Mouse (Mus musculus) c-Kit-positive CD71-negative TER-119-negative erythroid progenitor cells, embryonic 14.5 days (primary cell): Measurements from ENCODE around the gene Eif3d.
"Not testable (repeated sequence)": the region's sequence is repeated elsewhere in the genome, so short reads cannot be mapped to it uniquely, and the experiment has no call there.

Experiments used
- DNase-seq: peaks from one replicate; pipeline ENCODE4 v3.0.0-alpha.2; 2013; ENCODE audit warnings: low read depth

The Eif3d gene

DNA sequence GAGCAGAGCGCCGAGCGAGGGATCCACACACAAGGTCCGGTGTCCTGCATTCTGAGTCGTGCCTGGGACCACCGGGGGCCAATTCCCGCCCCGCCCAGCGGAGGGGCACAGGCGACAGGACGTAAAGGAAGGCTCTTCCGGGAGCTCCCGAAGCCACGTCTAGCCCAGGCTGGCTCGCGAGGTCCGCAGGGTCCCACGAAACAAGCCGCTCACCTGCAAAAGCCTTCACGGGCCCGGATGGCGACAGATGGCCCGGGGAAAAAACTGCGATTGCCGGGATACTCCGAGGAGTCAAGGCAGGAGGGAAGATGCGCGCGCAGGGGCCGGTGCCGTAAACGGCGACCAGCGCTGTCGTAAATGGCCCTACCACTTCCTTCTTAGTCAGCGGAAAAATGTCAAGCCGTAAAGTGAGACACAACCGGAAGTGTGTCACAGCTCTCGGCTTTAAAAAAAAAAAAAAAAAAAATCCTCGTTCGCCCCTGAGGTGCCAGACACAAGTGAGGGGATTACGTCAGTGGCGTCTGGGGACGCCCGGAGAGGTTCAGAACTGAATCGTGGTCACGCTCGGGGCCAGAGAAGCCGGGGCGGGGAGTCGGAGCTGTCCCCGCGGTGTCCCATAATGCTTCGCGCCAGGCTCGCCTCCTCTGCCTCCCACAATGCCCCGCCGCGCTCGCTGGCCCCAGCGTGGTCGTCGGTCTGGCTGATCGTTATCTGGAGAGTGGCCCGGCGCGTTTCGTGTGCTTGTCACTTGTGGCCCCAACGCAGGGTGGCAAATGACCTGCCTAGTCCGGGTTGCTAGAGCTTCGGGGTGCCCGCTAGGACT lies at the start of gene Eif3d:
Eif3d (minus strand) TSS at position 344 of the 823 bp plus-strand sequence.
- DNase-seq = peak; percentile 84

DNA sequence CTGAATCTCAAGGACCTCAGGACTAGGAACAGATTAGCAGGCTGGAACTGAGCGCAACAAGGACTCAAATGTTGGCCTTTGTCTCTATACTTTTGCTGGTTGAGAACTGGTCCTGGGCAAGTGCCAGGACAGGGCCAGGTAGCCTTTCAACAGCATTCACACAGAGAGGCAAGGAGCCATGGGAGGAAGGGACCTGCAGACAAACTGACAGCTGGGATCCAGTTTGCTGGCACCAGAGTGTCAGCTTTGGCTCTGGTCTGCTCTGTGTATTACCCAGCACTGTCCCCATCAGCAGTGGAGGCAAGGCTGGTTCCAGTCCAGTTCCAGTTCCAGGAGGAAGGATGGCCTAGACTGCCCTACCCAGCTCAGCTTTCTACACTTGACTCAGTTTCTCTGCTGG lies 43.4 kb upstream of the Eif3d start:
- DNase-seq = no peak

DNA sequence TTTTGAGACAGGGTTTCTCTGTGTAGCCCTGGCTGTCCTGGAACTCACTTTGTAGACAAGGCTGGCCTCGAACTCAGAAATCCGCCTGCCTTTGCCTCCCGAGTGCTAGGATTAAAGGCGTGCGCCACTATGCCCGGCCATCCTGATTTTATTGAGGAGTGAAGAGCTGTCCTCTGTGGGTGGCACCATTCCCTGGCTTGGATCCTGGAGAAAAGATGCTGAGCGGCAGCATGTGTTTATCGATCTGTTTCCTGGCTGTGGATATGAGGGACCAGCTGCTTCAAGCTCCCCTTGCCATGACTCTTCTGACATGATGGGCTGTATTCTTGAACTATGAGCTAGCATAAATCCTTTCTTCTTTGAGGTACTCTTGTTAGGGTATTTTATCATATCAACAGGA lies 37.6 kb upstream of the Eif3d start:
- not testable (repeated sequence) for DNase-seq

DNA sequence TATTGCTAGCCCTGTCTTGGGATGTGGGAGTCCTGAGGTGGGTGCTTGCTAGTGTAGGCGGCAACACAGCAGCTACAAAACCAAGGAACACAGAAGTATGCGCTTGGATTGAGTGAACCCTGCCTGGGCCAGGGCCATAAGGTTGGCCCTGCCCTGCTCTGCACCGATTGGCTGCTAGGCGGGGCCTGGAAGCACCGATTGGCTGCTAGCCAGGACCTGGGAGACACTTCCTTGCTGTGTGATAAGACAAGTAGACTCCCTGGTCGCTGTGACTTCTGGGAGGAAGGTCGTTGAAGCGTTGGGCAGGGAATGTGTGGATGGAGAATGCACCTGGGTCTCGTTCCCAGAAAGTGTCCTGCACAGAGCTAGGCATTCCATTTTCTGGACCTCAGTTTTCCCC lies 33.3 kb upstream of the Eif3d start:
- DNase-seq = peak; percentile 5

GRCm38 (mm10) chr15:78001400-78001799 lies 30.8 kb upstream of the Eif3d start:
- no peak for DNase-seq

DNA sequence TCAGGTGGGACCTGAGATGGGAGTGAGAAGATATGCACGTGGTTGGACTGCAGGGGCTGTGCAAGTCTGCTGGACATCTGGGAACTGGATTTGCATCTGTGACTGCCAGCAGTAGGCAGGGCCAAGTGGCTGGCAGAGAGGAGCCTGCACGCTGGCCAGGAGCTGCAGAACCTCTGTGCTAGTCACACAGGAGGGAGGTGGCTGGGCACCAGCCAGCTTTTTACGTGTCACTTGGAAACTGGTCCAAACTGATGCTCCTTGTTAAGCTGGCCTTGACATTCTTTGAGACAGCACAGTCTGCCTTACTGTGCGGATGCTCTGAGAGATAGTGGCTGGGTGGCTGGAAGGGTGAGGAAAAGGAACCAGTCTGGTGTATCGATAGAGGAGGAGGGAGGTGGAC lies 17.9 kb upstream of the Eif3d start:
- no peak for DNase-seq

GRCm38 (mm10) chr15:77983391-77983790 lies 12.8 kb upstream of the Eif3d start:
- DNase-seq = no peak

- DNase-seq = peak; percentile 70
Observed at GRCm38 (mm10) chr15:77982195-77982939, 11.8 kb upstream of the Eif3d start.

GRCm38 (mm10) chr15:77981181-77981680 lies 10.6 kb upstream of the Eif3d start:
- no peak for DNase-seq

DNA sequence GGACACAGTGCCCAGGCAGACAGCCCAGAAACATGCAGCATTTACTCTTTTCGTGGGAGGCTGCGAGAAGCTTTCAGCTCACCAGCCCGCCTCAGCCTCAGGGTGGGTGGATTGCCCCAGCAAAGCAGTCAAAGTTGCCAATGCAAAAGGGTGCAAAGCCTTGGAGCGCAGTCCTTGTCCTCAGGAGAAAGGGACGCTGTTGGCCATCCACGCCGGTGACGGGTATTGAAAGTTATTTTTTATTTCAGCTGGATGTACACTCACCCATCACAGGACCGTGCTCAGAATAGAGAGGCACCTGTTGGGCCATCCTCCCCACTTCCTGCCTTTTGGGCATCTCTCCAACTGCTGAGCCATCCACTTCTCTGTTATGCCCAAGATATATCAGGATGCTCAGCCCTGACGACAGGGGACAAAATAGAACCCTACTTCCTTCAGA lies 8.8 kb upstream of the Eif3d start:
- DNase-seq = no peak

DNA sequence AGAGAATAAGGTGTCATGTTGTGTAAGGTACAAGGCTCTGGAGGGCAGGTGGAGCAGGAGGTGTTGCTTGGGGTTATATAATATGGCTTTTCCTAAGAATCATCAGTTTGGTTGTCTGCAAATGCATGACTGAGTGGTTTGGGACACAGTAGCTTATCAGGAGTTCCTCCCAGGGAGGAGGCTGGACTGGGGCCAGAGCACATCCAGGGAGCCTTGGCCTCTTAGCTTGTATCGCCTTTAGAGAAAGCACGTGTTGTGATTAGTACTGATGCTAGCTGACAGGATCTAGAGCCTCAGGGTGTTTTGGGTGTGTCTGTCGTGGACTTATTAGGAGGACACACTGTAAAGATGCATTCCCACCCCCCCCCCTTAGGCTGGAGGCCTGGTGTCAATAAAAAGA lies 7.0 kb upstream of the Eif3d start:
- no peak for DNase-seq

DNA sequence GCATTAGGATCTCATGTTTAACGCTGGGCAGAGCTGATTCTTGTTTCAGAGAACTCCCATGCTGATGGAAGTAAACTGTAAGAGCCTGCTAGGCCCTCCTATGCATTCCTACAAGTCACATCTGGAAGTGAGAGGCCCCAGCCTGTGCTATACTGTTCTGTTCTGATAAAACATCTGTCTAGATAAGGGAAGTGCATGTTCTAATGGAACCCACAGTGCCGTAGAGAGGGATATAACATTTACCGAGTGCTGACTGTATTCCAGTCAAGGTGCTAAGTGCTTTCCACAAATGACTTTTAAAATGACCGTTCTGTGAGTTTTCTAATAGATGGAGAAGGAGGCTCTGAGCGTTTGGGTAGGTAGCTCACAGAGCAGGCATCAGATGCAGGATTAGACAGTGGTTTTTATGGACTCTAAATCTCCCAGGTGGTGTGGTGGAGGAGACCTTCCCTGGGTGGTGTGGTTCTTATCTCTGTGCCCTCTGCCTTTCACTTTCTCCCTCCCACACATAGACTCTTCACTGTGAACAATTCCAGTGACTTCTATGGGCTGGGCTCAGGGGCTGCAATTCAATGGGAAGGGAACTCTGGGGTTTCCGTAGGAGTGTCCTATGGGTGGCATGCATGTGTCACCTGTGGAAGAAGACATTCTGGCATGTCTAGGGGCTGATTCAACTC lies 3.7 kb upstream of the Eif3d start:
- no peak for DNase-seq

GRCm38 (mm10) chr15:77969940-77970469 lies 608 bp downstream of the Eif3d start:
- no peak for DNase-seq

- DNase-seq = no peak
Observed at GRCm38 (mm10) chr15:77965117-77965528, 5.5 kb downstream of the Eif3d start.

DNA sequence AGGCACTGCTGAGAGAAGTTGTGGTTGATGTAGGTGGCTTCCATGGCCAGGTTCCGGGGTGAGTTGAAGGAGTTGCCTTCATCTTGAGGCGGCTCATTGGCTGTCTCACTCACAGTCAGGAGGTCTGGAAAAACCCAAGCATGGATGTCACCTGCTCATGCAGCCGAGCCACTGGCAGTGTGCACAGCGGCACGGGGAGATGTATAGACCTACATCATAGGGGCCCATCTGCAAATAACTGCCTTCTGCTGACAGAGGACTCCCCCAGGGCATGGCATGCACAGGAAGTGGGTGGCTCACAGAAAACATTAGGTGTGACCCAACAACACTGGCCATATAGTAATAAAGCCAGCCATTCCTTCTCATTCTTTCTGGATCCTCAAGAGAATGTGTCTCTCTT lies 8.2 kb downstream of the Eif3d start:
- DNase-seq = no peak

GRCm38 (mm10) chr15:77960693-77961092 lies 9.9 kb downstream of the Eif3d start:
- no peak for DNase-seq

GRCm38 (mm10) chr15:77958071-77958470 lies 12.5 kb downstream of the Eif3d start:
- no peak for DNase-seq

GRCm38 (mm10) chr15:77957625-77958024 lies 13.0 kb downstream of the Eif3d start:
- DNase-seq = no peak

DNA sequence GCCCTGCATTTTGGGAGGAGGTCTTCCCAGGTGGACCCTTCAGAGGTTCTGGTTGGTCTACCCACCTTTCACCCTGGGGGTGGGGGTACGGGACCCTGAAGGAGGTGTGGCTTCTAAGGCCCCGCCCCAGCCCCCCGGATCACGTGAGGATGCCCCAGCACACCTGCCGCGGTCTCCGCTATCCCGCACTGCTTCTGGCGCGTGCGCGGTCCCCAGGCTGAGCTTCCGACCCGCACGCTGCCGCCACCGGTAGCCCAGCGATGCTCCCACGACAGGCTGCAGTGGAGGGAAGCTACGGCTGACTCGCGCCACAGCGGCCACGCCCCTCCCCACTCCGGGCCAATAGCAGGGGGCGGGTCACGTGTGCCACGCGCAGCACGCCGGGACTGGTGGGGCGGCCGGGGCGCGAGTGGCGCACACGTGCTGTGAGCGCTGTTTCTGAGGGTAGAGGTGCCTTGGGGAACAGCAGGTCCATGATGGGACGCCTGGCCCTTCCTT lies 14.2 kb downstream of the Eif3d start, which contains the start of gene Foxred2:
Foxred2 (minus strand) TSS at position 319 of the 498 bp plus-strand sequence.
- DNase-seq = peak; percentile 63

GRCm38 (mm10) chr15:77955440-77956403 lies 14.9 kb downstream of the Eif3d start:
- DNase-seq = no peak

DNA sequence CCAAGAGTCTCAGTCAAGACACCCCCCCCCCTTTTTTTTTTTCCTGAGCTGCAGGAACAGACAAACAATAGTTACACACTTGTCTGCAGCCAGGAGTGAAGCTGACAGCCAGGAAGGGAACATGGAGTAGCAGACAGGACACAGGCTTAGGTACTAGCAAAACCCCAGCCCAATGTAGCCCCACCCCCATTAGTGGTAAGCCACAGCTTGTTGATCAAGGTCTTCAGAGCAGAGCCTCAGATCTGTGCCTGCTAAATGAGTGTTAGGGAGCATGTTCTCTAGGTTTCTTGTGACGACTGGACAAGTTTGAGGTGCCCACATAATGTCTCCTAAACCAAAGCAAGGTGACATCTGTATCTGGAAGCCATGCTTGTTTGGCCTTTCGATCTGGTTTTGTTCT lies 16.3 kb downstream of the Eif3d start:
- DNase-seq = no peak
